Mouse (Mus musculus) kidney, embryonic 16.5 days (tissue): ENCODE data around the gene Hdac8. TPM values are rescaled to one million over a fixed set of nuclear protein-coding genes. Genes with fewer than 3 reads are reported as not detected.
A peak's percentile ranks its signal among the peaks of the same experiment; 100 is the strongest.

Experiments used
- ATAC-seq: fragments of 200-750 bp; cut with Nextera tagmentation; 2 replicates; pipeline ENCODE4 v1.8.0; 2017; ENCODE audit warnings: moderate TSS enrichment; ENCODE audit not compliant: low FRiP score, low TSS enrichment
- H3K27ac ChIP-seq: fragments of 300-500 bp; sonication (generic); 2 replicates; pipeline ENCODE4 v1.5.1; 2014; ENCODE audit warnings: low read length
- H3K27me3 ChIP-seq: fragments of 300-500 bp; sonication (generic); 2 replicates; pipeline ENCODE4 v1.6.1; 2014; ENCODE audit warnings: low read length, control low read depth, mixed read lengths; ENCODE audit not compliant: insufficient read depth
- H3K36me3 ChIP-seq: fragments of 300-500 bp; sonication (generic); 2 replicates; pipeline ENCODE4 v1.6.1; 2014; ENCODE audit warnings: low read length, control low read depth, mixed read lengths; ENCODE audit not compliant: insufficient read depth
- H3K4me1 ChIP-seq: fragments of 300-500 bp; sonication (generic); 2 replicates; pipeline ENCODE4 v1.6.1; 2014; ENCODE audit warnings: low read length, control low read depth, mixed read lengths; ENCODE audit not compliant: insufficient read depth
- H3K4me2 ChIP-seq: fragments of 300-500 bp; sonication (generic); replicated peaks from 2 replicates; pipeline ENCODE4 v1.6.1; 2014; ENCODE audit warnings: low read depth, low read length
- H3K4me3 ChIP-seq: fragments of 300-500 bp; sonication (generic); 2 replicates; pipeline ENCODE4 v1.5.1; 2014; ENCODE audit warnings: mild to moderate bottlenecking, low read length
- H3K9ac ChIP-seq: fragments of 300-500 bp; sonication (generic); replicated peaks from 2 replicates; pipeline ENCODE4 v1.6.1; 2014; ENCODE audit warnings: low read length
- H3K9me3 ChIP-seq: fragments of 300-500 bp; sonication (generic); 2 replicates; pipeline ENCODE4 v1.6.1; 2016; ENCODE audit warnings: low read length, control low read depth
- WGBS: fragments of 180-500 bp; shearing (Covaris S2); extraction: QIAGEN DNeasy Blood & Tissue Kit; methylation state at CpG from one replicate; pipeline ENCODE4 v1.1.7; 2014; 5-methylcytosine and 5-hydroxymethylcytosine counted together
- polyA plus RNA-seq: library from polyadenylated mRNA; unstranded; fragments of >200 nt; fragmentation: Nextera tagmentation; extraction: Ambion mirVana; gene quantifications from 2 replicates; pipeline ENCODE4 v1.2.1, GENCODE M21; 2015

Gene Hdac8
- 10.7 TPM in 2 replicates for polyA plus RNA-seq

GRCm38 (mm10) chrX:102504644-102505481, at the start of gene Hdac8:
Gene Hdac8, minus strand, starts transcription at chrX:102505359.
- peak within 1 kb of the TSS; percentile 57 for H3K9ac ChIP-seq
- peak within 1 kb of the TSS; percentile 56 for H3K4me3 ChIP-seq
- H3K27ac ChIP-seq, result peak within 1 kb of the TSS; percentile 42; the same call in 1 of the 2 replicates
- H3K4me2 ChIP-seq, result peak within 1 kb of the TSS; percentile 59
- 26% methylated on average over 27 of the region's 27 CpGs for WGBS
- H3K4me1 ChIP-seq, result no peaks in the 10 kb centered on the region
- no peaks in the 10 kb centered on the region for H3K36me3 ChIP-seq
- H3K9me3 ChIP-seq, result no peaks in the 10 kb centered on the region
- ATAC-seq, result peak; percentile 90
- H3K27me3 ChIP-seq, result peaks cover 23% of the 10 kb centered on the region; the same call in 1 of the 2 replicates

DNA sequence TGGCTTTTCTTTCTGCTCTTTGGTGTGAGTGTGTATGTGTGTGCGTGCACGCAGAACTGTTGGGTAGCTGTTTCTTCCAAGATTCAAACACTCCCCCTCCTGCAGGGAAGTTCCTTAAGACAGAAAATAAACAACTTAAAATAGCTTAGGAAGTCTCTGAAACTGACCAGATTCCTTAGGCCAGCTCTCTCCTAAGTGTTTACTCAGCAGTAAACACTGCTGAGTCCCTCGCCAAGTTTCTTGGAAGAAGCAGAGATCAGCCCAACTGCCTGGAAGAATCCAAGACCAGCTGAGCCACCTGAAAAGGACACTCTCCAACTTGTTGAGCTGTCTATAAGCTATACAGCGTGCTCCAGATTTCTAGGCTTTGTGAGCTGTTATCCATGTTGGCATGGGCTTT, 4.0 kb upstream of the Hdac8 start:
- Histone ChIP-seq H3K27me3 (peaks cover 24% of the 10 kb centered on the region; the same call in 1 of the 2 replicates), H3K27ac (no peak overlapping the region), H3K36me3 (no peaks in the 10 kb centered on the region), H3K4me1 (no peaks in the 10 kb centered on the region), H3K4me2 (no peak overlapping the region), H3K9me3 (no peaks in the 10 kb centered on the region), H3K9ac (no peak overlapping the region), H3K4me3 (no peak overlapping the region)
- WGBS, result 65% methylated on average over 4 of the region's 4 CpGs
- no peak for ATAC-seq

DNA sequence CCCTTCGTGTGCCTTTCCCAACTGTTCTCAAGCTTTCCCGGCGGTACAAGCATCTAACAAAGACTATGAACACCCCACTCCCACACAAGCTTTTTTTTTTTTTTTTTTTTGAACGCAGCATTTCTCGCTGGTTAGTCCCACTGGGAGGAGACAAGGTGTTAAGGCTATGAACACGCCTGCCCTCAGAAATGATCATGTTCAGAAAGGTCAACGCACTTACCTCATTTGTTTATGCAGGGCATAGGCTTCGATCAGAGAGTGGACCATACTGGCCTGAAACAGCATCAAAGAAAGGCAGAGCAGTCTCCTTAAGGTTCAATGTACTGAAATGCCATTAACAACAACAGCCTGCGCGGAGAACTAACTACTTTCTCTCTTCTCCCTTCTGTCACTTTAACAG, 980 bp downstream of the Hdac8 start:
- peak overlapping the region; percentile 59 for H3K4me2 ChIP-seq
- H3K9ac ChIP-seq, result peak overlapping the region; percentile 57
- H3K4me1 ChIP-seq, result no peaks in the 10 kb centered on the region
- WGBS, result 31% methylated on average over 10 of the region's 10 CpGs
- H3K27ac ChIP-seq, result no peak overlapping the region
- H3K4me3 ChIP-seq, result peak overlapping the region; percentile 56
- 0 out of 2 replicates have a peak, but pooled peaks have one; percentile 7 for ATAC-seq
- H3K9me3 ChIP-seq, result no peaks in the 10 kb centered on the region
- no peaks in the 10 kb centered on the region for H3K36me3 ChIP-seq
- peaks cover 17% of the 10 kb centered on the region; the same call in 1 of the 2 replicates for H3K27me3 ChIP-seq

DNA sequence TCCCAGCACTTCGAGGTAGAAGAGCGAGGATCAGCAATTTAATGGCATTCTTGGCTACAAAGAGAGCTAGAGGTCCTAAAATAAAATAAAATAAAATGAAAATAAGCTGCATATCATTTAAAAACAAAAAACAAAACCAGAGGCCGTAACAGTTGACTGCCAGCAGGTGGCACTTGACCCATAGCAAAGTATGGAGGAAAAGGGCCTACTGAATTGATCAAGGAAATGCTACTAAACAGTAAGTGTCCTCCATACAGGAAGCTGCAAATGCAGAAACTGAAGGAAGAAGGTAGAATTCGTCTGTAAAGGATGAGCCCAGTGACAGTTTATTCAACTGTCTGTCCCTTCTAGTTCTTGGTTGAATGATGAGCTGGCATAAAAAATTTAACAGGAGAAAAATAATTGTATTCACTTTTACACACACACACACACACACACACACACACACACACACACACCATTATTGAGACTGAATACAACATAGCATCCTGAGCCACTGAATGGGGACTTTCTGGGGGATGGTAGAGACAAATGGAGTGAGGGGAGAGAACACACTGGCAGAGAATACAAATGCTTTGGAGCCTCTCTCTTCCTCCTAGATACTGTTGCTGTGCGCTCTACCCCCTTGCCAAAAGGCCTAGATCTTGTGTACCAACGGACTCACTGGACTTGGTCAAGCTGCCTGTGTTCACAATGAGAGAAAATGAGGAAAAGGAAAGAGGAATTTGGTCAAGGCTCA, 11.0 kb downstream of the Hdac8 start:
- Histone ChIP-seq H3K9ac (no peak overlapping the region), H3K27me3 (peaks cover 6% of the 10 kb centered on the region; the same call in 1 of the 2 replicates), H3K9me3 (no peaks in the 10 kb centered on the region), H3K36me3 (0 out of 2 replicates have a peak, but pooled peaks cover 2% of the 10 kb centered on the region), H3K4me3 (no peak overlapping the region), H3K4me1 (no peaks in the 10 kb centered on the region), H3K27ac (no peak overlapping the region), H3K4me2 (no peak overlapping the region)
- ATAC-seq, result no peak
- 67% methylated on average over 6 of the region's 6 CpGs for WGBS

DNA sequence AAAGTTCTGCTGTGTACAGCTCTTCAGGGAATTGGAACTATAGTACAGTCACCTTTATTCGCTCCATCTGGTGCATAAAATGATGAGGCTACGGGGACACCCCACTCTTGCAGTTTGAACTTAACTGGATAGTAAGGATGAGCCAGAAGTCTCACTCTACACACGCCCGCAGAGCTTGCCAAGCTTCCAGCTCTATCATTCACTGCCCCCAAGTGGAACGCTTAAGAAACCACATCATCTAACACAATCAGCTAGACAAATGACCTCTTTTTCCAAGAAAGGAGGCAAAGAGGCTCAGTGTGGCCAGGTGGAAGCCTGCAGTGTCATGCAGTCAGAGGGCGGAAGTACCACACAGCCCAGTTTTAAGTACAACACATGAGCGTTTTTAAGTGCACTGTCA, 19.6 kb downstream of the Hdac8 start:
- no peak overlapping the region for H3K4me2 ChIP-seq
- H3K9ac ChIP-seq, result no peak overlapping the region
- no peaks in the 10 kb centered on the region for H3K36me3 ChIP-seq
- no peak for ATAC-seq
- H3K4me1 ChIP-seq, result no peaks in the 10 kb centered on the region
- no peak overlapping the region for H3K4me3 ChIP-seq
- no peak overlapping the region for H3K27ac ChIP-seq
- peaks cover 4% of the 10 kb centered on the region; the same call in 1 of the 2 replicates for H3K27me3 ChIP-seq
- WGBS, result 80% methylated on average over 7 of the region's 7 CpGs
- H3K9me3 ChIP-seq, result no peaks in the 10 kb centered on the region

- H3K27me3 ChIP-seq, result no peaks in the 10 kb centered on the region; the same call in 1 of the 2 replicates
- H3K9ac ChIP-seq, result no peak overlapping the region
- no peak overlapping the region for H3K4me2 ChIP-seq
- ATAC-seq, result peak; percentile 54; the same call in 1 of the 2 replicates
- H3K4me1 ChIP-seq, result no peaks in the 10 kb centered on the region
- H3K27ac ChIP-seq, result no peak overlapping the region
- H3K4me3 ChIP-seq, result no peak overlapping the region
- H3K9me3 ChIP-seq, result no peaks in the 10 kb centered on the region
- no peaks in the 10 kb centered on the region for H3K36me3 ChIP-seq
- WGBS, result 46% methylated on average over 4 of the region's 4 CpGs
Observed at GRCm38 (mm10) chrX:102479665-102480064, 25.5 kb downstream of the Hdac8 start.

DNA sequence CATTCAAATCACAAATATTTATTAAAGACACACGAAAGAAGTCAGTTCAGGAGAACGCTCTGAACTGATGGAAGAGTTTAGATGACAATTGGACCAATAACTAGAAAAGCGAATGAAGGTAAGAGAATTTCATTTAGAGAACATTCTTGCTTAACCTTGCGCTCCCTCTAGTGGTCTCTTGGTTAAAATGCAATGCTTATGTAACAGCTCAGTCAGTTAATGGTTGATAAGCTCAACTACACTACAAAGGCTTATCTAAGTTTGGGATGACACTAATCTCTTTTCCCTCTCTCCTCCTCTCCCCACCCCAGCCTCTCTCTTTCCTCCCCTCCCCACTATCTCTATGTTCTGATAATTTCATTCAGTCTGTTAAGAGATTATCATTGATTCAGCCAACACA, 26.2 kb downstream of the Hdac8 start:
- Histone ChIP-seq H3K27me3 (no peaks in the 10 kb centered on the region; the same call in 1 of the 2 replicates), H3K9me3 (no peaks in the 10 kb centered on the region), H3K4me3 (no peak overlapping the region), H3K9ac (no peak overlapping the region), H3K36me3 (no peaks in the 10 kb centered on the region), H3K4me2 (no peak overlapping the region), H3K4me1 (no peaks in the 10 kb centered on the region), H3K27ac (no peak overlapping the region)
- WGBS, result 29% methylated on average over 4 of the region's 4 CpGs
- no peak for ATAC-seq

DNA sequence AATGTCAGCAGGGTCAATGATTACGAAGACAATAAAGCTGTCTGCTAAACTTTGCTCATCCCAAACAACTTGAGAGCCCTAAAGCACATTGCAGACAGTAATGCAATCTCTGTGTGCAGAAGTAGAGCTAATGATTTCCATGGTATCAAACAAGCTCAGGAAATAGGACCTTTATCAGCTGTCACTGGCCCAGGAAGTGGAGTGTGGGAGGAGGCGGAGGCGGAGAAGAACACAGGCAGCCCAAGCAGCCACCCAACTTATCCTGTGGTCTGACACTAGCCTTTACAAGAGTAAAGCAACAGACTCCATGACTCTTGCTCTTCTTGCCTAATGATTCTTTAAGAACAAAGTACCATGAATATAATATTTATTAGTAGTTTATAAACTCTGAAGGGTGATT, 26.7 kb downstream of the Hdac8 start:
- no peak overlapping the region for H3K4me2 ChIP-seq
- H3K9ac ChIP-seq, result no peak overlapping the region
- H3K36me3 ChIP-seq, result no peaks in the 10 kb centered on the region
- no peaks in the 10 kb centered on the region; the same call in 1 of the 2 replicates for H3K27me3 ChIP-seq
- H3K4me1 ChIP-seq, result no peaks in the 10 kb centered on the region
- no peak overlapping the region for H3K4me3 ChIP-seq
- 57% methylated on average over 3 of the region's 3 CpGs for WGBS
- H3K9me3 ChIP-seq, result no peaks in the 10 kb centered on the region
- H3K27ac ChIP-seq, result no peak overlapping the region
- no peak for ATAC-seq

DNA sequence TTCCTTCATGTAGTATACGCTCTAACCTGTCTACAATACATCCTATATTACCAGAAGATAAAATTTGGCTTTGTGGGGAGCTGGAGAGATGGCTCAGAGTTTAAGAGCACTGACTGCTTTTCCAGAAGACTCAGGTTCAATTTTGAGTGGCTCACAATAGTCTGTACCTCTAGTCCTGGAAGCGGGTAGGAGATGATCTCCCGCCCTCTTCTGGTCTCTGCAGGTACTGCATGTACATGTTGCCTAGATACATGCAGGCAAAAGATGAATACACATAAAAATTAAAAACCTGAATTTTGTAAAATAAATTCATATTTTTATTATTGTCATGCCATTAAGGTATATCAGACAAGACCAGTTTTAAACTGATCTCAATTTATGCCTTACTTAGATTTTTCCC, 28.4 kb downstream of the Hdac8 start:
- Histone ChIP-seq H3K36me3 (no peaks in the 10 kb centered on the region), H3K27me3 (peaks cover 2% of the 10 kb centered on the region; the same call in 1 of the 2 replicates), H3K9ac (no peak overlapping the region), H3K4me1 (no peaks in the 10 kb centered on the region), H3K4me3 (no peak overlapping the region), H3K27ac (no peak overlapping the region), H3K4me2 (no peak overlapping the region), H3K9me3 (no peaks in the 10 kb centered on the region)
- 37% methylated on average over 3 of the region's 3 CpGs for WGBS
- no peak for ATAC-seq
